Mouse (Mus musculus) spleen, postnatal 10 days (tissue): ENCODE results near the gene Olfr1419.
"Not testable (repeated sequence)": the region's sequence is repeated elsewhere in the genome, so short reads cannot be mapped to it uniquely, and the experiment has no call there.

Experiments used
- DNase-seq, 2 experiments: peaks; one replicate each; pipeline ENCODE4 v3.0.0; 2021 to 2022; ENCODE audit warnings: low spot score in 2 of 2

Olfr1419 gene

DNA sequence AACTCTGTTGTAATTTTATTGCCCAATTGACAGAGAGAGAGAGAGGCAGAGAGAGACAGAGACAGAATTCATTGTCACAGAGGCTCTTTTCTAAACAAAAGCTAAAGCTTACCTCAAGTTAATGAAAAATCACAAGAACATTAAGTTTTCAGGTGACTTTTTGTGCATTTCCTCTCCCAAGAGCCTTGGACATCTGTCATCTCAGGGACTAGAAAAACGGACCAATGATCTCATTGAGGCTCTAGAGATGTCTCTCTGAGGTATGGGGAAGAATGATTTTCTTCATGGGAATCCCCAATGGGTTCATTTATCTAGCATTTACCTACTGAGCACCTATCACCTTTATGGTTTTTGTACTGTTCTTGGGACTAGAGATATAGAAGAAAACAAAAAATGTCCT is at the start of gene Olfr1419:
TSS of gene Olfr1419 (minus strand) at position 101 of the 400 bp plus-strand sequence.
- DNase-seq, result no peak

DNA sequence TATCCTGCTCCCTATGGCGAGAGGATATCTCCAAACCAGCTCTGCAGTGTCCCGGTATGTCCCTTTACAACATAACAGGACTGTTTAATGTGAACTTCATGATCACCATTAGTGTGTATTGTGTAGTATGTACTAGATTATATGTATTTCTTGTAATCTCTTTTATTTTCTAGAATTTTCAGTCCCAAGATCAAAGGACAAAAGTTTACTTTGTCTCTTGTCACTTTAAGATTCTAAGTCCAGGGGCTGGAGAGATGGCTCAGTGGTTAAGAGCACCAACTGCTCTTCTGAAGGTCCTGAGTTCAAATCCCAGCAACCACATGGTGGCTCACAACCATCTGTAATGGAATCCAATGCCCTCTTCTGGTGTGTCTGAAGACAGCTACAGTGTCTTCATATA is 47.6 kb upstream of the Olfr1419 start:
- DNase-seq, result not testable (repeated sequence)

DNA sequence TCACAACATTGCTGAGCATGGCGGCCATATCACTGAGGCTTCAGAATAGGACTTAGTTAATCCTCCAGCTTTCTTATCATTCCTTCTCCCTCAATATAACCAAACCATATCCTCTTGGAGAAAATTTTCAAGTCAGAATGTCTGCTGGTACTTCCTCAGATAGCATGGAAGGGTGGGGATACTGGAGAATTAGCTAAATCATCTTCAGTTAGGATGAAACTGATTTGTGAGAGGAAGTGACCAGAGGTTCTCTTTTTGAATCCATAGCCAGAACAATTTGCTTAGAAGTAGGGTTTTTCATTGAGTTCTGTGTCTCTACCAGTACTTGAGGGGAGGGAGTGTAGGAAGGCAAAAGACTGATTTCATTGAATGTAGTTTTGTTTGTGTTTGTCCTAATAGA is 47.2 kb upstream of the Olfr1419 start:
- no peak for DNase-seq

DNA sequence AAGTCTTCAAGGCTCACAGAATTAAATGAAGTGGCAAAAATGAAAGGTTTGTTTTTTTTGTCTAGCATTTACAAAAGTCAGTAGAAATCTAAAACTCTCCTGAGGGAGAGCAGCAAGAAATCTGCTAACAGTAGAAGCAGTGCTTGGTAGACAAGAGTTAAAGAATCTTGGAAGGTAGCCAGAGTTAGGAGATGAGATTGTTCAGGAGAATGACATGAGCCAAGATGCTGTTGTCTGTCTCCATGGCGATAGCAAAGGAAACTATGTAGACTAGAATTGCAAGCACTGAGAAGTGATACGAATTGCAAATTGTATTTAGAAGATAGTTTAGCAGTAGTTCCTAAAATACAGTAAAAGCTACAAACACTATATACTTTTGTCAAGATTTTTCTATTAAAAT is 40.9 kb upstream of the Olfr1419 start:
- DNase-seq, result no peak

DNA sequence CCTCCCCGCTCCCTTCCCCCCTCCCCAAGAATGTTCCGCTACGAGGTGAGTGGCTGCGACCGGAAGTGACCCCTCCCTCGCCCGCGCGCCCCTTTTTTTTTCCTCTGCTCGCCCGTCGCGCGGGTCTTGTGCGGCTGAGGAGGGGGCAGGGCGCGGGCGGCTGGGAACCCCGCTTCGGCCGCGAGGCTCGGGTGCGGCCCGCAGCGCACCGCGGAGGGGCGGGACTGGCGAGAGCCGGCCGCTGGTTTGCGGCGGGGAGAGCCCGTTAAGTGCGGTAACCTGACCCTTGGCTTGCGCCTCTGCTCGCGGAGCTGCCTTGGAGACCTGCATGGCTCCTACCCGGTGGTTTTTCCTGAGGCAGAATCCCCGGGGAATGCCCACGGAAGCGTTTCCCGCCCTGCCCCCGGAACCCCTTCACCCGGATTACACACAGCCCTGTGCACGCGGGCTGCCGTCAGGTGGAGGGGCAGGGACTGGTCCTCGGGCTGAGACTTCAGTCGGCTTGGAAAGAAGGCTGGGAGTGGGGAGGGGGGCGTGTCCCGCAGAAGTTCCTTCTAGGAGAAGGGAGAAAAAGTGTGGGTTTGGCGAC is 37.7 kb upstream of the Olfr1419 start:
- peak; percentile 55 to 58 for DNase-seq

DNA sequence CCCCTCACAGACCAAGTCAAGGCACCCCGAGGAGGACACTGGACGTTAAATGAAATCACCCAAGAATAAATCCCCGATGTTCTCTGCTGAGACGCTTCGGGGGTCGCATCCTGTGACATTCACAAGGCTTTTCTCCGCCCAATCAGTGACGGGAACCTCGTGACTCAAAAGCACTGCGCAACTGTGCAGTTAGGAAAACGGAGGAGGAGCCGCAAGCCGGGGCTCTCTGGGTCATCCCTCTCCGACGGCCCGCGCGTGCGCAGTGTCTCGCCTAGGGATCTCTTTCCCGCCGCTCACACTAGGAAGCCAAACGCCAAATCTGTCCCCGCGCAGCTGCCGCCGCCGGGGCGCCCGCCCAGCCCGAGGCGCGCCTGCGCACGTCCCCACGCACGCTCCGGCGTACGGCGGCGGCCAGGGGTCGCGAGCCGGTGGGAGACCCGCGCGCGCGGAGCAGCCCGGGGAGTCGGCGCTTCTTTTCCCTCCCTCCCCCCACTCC is 37.2 kb upstream of the Olfr1419 start, which contains the start of gene Patl1:
TSS of gene Patl1 (plus strand) at position 363 of the 496 bp plus-strand sequence.
- peak; percentile 88 to 98 for DNase-seq

DNA sequence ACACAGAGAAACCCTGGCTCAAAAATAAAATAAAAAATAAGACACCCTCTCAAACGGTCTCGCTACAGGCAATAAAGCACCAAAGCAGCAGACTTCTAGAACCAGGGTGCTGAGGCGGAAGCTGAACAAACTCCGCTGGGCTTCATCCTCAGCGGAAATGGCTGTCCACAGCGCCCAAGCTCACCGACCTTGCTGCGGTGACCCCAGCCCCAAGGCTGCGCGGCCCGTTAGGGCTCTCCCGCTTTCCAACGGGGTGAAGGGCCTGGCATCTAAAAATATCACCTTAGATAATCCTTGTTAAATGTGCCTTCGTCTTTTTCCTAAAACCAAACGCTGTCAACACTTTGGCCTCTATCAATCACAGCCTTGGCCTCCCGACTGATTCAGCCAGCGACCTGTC is 36.7 kb upstream of the Olfr1419 start:
- DNase-seq, result peak in 1 of 2 experiments; percentile 29

DNA sequence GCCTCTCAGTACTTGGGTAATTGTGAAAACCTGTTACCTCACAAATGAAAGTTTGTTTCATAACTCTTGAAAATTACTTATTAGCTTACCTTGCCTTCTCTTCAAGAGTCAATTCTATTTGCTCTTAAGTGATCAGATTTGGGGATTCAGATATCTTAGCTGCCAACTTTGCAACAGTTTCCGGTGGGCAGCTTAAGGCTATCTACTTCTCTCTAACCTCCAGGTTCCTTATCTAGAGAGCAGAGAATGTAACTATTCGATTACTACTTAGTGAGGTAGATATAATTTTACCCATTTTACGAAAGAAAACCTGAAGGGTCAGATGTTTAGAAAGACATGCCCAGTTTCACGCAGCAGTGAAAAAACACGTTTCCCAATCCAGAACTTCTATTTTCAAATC is 36.1 kb upstream of the Olfr1419 start:
- DNase-seq, result no peak

DNA sequence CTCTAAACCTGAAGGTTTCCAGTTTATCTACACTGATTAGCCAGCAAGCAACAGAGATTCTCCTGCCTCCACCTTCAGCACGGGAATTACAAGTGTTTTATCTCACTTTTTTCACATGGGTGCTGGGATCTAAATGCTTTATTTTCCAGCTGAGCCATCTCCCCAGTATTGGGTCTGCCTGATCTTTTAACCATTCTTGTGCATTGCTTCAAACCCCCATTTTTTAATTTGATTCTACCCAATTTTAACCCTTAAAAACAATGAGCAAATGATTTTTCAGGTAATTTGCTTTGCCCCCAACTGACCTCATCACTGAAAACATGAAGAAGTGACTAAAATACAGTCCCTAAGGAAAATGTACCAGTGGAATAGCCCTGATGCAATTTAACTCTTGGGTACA is 11.4 kb upstream of the Olfr1419 start, which contains the start of gene Olfr1420:
TSS of gene Olfr1420 (plus strand) at position 301 of the 400 bp plus-strand sequence.
- DNase-seq, result no peak

DNA sequence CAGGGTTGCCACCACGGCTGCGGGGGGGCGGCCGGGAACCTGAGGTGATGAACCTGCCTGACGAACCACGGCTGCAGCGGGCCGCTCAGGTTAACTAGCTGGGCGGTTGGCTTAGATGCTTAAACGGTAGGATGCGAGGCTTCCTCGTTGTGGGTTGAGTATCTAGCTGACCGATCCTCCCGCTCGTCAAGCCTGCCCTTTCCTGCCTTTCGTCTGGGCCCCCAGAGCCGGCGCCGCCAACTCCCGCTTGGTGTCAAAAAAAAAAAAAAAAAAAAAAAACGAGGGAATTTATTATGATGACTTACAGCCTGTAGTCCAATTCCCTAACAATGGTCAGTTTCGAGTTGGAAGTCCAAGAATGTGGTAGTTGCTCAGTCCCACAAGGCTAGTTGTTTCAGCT is 3.5 kb upstream of the Olfr1419 start:
- not testable (repeated sequence) for DNase-seq

DNA sequence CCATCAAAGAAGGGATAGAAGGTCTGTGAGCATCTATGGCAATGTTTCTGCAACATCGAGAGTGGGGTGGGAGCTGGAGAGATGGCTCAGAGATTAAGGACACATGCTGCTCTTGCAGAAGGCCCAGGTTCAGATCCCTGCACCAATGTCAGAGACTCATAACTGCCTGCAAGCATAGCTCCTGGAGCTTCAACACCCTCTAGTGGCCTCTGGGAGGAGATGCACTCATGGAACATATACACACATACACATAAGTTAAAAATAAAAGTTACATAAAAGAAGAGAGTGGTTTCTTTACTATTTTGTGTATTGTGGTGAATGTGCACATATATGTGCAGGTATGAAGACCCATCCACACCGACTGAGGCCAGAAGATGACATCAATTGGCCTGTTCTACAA is 7.1 kb downstream of the Olfr1419 start:
- no peak for DNase-seq

DNA sequence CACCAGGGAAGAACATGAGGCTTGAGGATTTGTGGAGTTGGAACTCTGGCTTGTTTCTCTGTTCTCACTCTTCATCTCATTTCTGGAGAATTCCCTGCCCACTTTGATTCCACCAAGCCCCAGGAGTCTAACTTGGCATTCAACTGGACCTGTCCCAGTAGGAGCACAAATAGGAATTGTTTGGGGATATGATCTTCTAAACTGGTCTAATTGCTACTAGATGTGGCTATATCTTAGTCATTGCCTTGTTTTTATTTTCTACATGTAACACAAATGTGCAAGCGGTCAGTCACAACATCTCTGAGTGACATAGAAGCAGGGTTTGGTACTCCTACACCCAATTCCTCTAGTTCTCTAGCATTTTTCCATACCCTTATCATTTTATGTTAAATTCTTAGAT is 13.9 kb downstream of the Olfr1419 start, which contains the start of gene Olfr1418:
TSS of gene Olfr1418 (minus strand) at position 101 of the 400 bp plus-strand sequence.
- no peak for DNase-seq

DNA sequence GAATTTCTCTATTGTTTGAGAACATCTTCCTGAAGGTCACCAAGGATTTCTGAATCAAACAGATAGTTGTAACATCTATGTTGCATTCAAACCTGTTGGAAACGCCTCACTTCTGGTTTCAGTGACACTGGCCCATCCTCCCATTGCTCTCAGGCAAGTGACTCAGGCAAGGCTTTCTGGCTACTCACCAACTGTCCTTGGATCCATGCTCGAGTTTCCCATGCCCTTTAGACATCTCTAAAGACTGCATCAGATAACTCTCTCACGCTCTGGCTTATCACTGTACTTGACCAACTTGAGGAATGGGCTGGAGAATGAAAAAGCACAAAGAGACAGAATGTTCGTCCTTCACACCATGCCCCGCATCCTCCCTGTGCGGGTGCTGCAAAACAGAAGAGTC is 18.4 kb downstream of the Olfr1419 start:
- no peak for DNase-seq

DNA sequence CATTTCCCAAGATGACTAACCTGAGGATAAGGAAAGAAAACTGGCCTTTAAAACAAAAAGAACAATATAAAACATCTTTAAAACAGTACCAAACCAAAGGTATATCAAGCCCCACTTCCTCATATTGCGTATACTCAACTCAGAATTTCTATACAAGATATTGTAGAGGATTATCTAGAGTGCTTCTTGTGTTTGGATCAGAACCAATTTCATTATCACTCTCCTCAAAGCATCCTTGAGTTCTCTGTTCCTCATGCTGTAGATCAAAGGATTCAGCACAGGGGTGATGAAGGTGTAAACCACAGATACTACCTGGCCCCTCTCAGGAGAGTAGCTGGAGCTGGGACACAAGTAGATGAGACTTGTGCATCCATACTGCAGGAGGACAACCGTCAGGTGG is 20.1 kb downstream of the Olfr1419 start:
- no peak for DNase-seq

DNA sequence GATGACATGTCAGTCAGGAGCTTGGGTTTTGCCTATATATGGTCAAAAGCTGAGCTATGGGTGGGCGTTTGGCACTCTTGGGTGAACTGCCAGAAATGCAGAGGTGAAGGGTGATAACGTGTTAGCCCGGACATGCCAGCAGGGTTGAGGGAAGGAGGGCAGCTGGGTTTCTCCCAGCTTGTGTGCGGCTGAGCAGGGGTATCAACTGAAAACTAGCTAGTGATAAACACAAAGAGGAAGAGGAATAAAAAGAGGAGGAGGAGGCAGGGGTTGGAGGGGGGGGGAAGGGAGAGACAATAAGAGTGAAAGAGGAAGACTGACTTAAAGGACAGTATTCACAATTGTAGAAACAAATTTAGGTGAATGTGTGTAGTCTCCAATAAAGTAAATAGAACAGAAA is 22.3 kb downstream of the Olfr1419 start:
- no peak for DNase-seq

DNA sequence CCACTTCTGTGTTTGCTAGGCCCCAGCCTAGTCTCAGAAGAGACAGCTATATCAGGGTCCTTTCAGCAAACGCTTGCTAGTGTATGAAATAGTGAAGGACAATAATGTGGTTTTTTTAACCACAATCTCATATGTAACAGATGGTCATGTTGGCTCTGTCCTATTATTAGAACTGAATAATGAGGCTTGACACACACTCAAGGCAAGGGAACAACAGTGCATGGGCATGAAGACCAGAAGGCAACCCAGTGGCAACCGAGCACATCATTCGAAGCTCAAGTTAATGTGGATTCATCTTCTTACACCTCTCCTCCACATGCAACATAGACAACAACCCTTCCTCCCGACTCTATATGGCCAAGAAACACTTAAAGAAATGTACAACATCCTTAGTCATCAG is 28.6 kb downstream of the Olfr1419 start:
- DNase-seq, result no peak

DNA sequence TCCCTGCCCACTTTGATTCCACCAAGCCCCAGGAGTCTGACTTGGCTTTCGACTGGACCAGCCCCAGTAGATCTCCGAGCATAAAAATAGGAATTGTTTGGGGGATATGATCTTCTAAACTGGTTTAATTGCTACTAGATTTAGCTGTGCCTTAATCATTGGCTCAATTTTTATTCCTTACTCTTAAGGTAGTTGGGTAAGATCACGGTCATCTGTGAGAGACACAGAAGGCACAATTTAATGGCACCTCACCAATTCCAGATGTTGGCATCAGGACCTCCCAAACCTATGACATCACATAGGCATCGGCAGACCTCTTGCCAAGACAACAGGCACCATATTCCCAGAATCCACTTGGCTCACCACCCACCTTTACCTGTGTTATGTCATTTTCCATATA is 35.8 kb downstream of the Olfr1419 start, which contains the start of gene Olfr1417:
TSS of gene Olfr1417 (minus strand) at position 101 of the 400 bp plus-strand sequence.
- DNase-seq, result no peak

DNA sequence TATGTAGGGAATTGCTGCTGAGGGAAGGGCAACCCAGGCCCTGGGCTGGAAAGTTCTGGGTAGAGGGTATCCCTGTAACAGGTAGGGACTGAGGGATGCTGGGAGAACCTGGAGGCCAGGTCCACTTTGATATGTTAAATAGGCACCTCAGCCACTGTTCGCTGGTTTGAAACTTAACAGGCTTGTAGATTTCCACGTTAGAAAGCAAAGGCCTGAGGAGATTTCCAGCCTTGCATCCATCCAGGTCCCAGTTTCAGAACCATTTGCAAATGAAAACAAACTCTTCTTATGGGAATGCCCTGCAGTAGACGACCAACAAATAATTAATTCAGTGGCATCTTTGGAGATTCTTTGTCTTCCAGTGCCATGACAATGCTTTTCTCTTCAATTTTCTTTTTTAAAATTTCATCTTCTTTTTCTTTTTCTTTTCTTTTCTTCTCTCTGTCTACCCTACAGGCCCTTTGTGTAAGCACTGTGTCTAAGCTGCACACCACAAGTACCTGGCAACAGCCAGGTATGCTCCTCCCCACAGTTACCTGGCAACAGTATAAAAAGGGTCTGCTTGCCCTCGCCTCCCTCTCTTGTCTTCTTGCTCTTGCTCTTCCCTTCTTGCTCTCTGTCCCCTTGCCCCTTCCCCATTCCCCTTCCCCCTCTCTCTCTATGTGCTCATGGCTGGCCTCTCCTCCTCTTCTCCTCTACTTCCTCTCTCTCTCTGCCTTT is 51.4 kb downstream of the Olfr1419 start:
- DNase-seq, result no peak

DNA sequence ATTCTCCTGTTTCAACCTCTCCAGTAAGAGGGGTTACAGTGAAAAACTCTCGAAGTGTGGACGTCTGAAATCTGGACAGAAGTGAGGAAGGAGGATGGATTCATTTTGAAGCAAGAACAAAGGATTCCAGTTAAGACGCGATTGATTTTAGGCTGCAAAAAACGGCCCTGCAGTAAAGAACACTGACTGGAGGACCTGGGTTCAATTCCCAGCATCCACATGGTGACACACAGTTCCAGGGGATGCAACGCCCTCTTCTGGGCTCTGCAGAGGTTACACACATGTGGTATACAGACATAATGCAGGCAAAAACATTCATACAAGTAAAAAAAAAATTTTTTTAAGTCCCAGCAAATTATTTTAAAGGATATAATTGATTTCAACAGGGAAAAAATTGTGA is 54.7 kb downstream of the Olfr1419 start:
- DNase-seq, result no peak

DNA sequence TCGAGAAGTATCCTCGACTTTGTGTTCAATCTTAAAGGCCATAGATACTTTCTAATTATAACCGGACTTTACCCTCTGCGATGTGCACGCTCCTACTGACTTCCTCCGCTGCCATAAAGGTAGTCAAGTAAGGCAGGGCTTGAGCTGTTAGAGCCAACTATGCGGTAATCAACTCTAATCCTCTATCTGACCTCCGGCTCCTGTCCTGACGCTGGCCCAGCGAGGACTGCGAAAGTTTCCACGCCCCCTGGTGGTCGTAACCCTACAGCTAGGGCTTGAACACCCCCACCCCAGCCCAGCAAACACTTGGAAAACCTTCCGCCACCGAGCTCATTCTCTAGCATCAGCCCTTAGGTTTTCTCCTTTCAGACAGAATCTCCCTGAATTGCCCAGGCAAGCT is 55.1 kb downstream of the Olfr1419 start:
- peak; percentile 37 to 80 for DNase-seq

DNA sequence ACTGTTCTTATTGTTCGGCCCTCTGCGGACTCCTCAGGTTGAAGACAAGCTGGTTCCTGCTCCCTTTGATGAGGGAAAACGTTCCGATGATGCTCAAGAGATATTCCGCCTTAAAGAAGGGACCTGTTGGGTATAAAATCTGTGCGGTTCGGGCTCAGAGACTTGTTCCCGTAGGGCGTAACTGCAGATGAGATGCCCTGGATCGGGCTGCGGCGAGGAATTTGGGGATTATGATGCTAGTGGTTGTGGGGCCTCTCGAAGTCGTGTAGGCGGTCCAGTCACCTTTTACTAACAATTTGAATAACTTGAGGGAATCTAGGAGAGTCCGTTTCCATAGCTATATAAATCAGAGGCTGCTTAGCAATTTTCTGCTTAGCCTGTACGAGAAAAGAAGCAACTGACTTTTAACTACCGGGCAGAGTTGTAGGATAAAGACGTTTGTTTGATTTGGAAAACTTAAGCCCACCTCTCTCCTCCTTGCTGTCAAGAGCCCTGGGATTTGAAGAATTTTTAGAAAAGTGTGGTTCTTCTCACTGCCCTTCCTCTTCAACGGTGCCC is 55.7 kb downstream of the Olfr1419 start, which contains the start of gene Stx3:
TSS of gene Stx3 (minus strand) at position 261 of the 558 bp plus-strand sequence.
- no peak for DNase-seq
